Mouse (Mus musculus): ENCODE data around the gene B4galt4. TPM values are rescaled to one million over a fixed set of nuclear protein-coding genes. Genes with fewer than 3 reads are reported as not detected.
"Not testable (repeated sequence)": the region's sequence is repeated elsewhere in the genome, so short reads cannot be mapped to it uniquely, and the experiment has no call there.

B4galt4 gene
- polyA plus RNA-seq, 1 experiment, result 2.1 TPM

DNA sequence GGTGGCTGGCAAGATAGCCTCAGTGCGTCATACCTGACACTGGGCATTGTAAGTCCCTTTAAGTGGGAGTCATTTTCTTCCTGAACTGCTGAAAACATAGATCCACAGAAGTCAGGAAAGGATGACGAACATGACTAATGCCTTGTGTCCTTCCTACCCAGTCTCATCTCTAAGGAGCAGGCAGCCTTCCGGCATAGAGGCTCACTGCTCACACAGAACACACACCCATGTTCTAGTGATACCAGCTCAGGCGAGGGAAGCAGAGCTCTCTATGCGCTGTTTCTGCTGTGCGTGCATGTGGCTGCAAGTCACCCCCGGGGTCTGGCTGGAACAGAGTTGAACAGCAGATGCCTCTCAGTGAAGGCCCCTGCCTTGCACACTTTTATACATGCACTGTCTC, 43.2 kb downstream of the B4galt4 start:
- DNase-seq, result no peak
- no peaks in the 10 kb centered on the region for H3K36me3 ChIP-seq (ENCODE audit: control insufficient read depth, insufficient read depth, low read length)
- H3K4me3 ChIP-seq (ENCODE audit: control insufficient read depth, insufficient read depth, low read length), result no peak overlapping the region
- WGBS, result 94% methylated on average over 7 of the region's 7 CpGs
- no peaks in the 10 kb centered on the region for H3K4me1 ChIP-seq (replicated peaks; ENCODE audit: control insufficient read depth, insufficient read depth, low read length)
- H3K27me3 ChIP-seq (ENCODE audit: control insufficient read depth, insufficient read depth, low read length), result no peaks in the 10 kb centered on the region
- TF ChIP-seq POLR2A (IDR thresholded peaks at IDR 0.05; ENCODE audit: control insufficient read depth, extremely low read depth, insufficient read depth, low read length, poor library complexity) (no peak), CTCF (IDR thresholded peaks at IDR 0.05; ENCODE audit: borderline replicate concordance, control insufficient read depth, extremely low read depth, insufficient read depth, low read length, poor library complexity) (no peak)
- H3K27ac ChIP-seq (ENCODE audit: control insufficient read depth, insufficient read depth, low read length), result no peak overlapping the region

DNA sequence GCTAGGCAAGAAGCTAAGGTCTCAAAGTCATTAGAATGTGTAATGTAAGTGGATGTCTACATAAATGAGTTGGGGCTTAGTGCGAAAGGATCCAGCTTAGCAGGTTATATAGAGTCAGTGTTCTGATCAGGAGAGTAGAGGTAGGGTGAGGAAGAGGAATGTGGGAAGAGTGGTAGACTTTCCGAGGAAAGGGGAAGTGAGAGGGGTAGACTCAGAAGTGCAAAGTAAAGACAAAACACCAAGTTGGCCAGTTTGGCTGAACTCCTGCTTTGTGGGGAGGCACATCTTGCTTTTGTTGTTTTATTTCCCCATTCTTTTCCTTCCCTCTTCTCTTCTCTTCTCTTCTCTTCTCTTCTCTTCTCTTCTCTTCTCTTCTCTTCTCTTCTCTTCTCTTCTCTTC, 47.0 kb downstream of the B4galt4 start:
- Histone ChIP-seq H3K4me3 (ENCODE audit: control insufficient read depth, insufficient read depth, low read length) (no peak overlapping the region), H3K27ac (ENCODE audit: control insufficient read depth, insufficient read depth, low read length) (no peak overlapping the region), H3K4me1 (replicated peaks; ENCODE audit: control insufficient read depth, insufficient read depth, low read length) (peaks cover 9% of the 10 kb centered on the region), H3K36me3 (ENCODE audit: control insufficient read depth, insufficient read depth, low read length) (no peaks in the 10 kb centered on the region), H3K27me3 (ENCODE audit: control insufficient read depth, insufficient read depth, low read length) (no peaks in the 10 kb centered on the region)
- 61% methylated on average over 2 of the region's 2 CpGs for WGBS
- no peak for TF ChIP-seq POLR2A (IDR thresholded peaks at IDR 0.05; ENCODE audit: control insufficient read depth, extremely low read depth, insufficient read depth, low read length, poor library complexity)
- no peak for TF ChIP-seq CTCF (IDR thresholded peaks at IDR 0.05; ENCODE audit: borderline replicate concordance, control insufficient read depth, extremely low read depth, insufficient read depth, low read length, poor library complexity)
- no peak for DNase-seq

DNA sequence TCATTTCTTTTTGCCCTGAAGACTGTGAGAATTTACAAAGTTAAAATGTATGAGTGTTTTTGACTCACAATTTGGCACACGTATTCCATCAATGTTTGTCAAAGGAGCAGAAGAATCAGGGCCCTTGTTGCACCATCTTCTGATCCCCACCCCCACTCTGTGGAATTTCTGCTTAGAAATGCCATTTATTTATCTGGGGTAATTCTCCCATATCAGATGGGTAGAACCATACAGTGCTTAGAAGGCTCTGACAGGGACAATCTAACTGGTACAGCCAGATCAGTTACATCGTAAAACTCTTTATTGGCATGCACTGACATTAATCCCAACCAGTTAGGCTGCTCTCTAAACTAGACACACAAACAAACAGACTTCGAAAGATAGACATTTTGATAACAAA, 47.9 kb downstream of the B4galt4 start:
- no peaks in the 10 kb centered on the region for H3K36me3 ChIP-seq (ENCODE audit: control insufficient read depth, insufficient read depth, low read length)
- TF ChIP-seq CTCF (IDR thresholded peaks at IDR 0.05; ENCODE audit: borderline replicate concordance, control insufficient read depth, extremely low read depth, insufficient read depth, low read length, poor library complexity) (no peak), POLR2A (IDR thresholded peaks at IDR 0.05; ENCODE audit: control insufficient read depth, extremely low read depth, insufficient read depth, low read length, poor library complexity) (no peak)
- H3K4me3 ChIP-seq (ENCODE audit: control insufficient read depth, insufficient read depth, low read length), result no peak overlapping the region
- 95% methylated on average over 3 of the region's 3 CpGs for WGBS
- no peak overlapping the region for H3K27ac ChIP-seq (ENCODE audit: control insufficient read depth, insufficient read depth, low read length)
- no peaks in the 10 kb centered on the region for H3K27me3 ChIP-seq (ENCODE audit: control insufficient read depth, insufficient read depth, low read length)
- DNase-seq, result no peak
- H3K4me1 ChIP-seq (replicated peaks; ENCODE audit: control insufficient read depth, insufficient read depth, low read length), result peaks cover 9% of the 10 kb centered on the region

DNA sequence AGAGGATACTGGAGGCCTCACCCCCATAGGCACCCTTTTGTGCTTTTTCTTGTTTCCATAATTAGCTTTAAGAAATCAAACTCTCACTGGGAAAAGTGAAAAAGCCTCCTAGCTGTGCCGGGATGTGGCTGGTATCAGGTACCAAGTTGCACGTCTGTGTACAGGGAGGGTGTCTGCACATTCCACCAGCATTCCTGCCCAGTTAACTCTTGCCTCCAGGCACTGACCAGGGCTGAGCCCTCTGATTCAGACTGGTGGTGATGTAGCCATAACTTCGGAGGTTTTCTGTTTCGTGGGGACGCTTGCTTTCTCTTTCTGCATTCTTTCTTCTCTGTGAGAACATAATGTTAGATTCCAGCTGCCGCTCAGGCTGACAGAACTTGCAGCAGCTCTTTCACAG, 51.1 kb downstream of the B4galt4 start:
- no peak overlapping the region for H3K4me3 ChIP-seq (ENCODE audit: control insufficient read depth, insufficient read depth, low read length)
- no peak overlapping the region for H3K27ac ChIP-seq (ENCODE audit: control insufficient read depth, insufficient read depth, low read length)
- no peak for TF ChIP-seq CTCF (IDR thresholded peaks at IDR 0.05; ENCODE audit: borderline replicate concordance, control insufficient read depth, extremely low read depth, insufficient read depth, low read length, poor library complexity)
- no peak for TF ChIP-seq POLR2A (IDR thresholded peaks at IDR 0.05; ENCODE audit: control insufficient read depth, extremely low read depth, insufficient read depth, low read length, poor library complexity)
- DNase-seq, result no peak
- H3K4me1 ChIP-seq (replicated peaks; ENCODE audit: control insufficient read depth, insufficient read depth, low read length), result peaks cover 9% of the 10 kb centered on the region
- no peaks in the 10 kb centered on the region for H3K36me3 ChIP-seq (ENCODE audit: control insufficient read depth, insufficient read depth, low read length)
- H3K27me3 ChIP-seq (ENCODE audit: control insufficient read depth, insufficient read depth, low read length), result no peaks in the 10 kb centered on the region
- 73% methylated on average over 6 of the region's 6 CpGs for WGBS

DNA sequence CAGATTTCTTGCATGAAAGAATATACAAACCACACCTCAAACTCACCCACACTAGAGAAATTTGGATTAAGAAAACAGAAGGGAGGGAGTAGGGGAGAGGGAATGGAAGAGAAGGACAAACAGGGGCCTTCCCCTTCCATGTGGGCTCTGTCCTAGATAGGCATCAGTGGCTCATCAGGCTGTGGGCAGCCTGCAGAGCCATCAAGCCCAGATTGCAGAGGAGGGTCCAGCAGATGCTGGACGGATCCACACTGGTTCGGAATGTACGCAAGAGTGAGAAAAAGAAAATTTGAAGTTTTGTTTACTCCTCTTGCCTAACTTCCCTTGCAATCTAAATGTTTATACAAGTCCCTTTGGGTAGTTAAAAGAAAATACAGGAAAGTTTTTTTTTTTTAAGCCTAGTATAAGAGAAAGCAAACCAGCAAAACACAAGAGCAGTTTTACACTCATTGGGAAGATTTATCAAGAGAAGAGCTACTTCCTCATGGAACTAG, 56.9 kb downstream of the B4galt4 start:
- no peaks in the 10 kb centered on the region for H3K27me3 ChIP-seq (ENCODE audit: control insufficient read depth, insufficient read depth, low read length)
- no peak for TF ChIP-seq POLR2A (IDR thresholded peaks at IDR 0.05; ENCODE audit: control insufficient read depth, extremely low read depth, insufficient read depth, low read length, poor library complexity)
- TF ChIP-seq CTCF (IDR thresholded peaks at IDR 0.05; ENCODE audit: borderline replicate concordance, control insufficient read depth, extremely low read depth, insufficient read depth, low read length, poor library complexity), result no peak
- WGBS, result 95% methylated on average over 3 of the region's 3 CpGs
- H3K36me3 ChIP-seq (ENCODE audit: control insufficient read depth, insufficient read depth, low read length), result no peaks in the 10 kb centered on the region
- no peak overlapping the region for H3K4me3 ChIP-seq (ENCODE audit: control insufficient read depth, insufficient read depth, low read length)
- DNase-seq, result no peak
- peaks cover 3% of the 10 kb centered on the region; the same call in 1 of the 2 replicates for H3K4me1 ChIP-seq (replicated peaks; ENCODE audit: control insufficient read depth, insufficient read depth, low read length)
- H3K27ac ChIP-seq (ENCODE audit: control insufficient read depth, insufficient read depth, low read length), result no peak overlapping the region

DNA sequence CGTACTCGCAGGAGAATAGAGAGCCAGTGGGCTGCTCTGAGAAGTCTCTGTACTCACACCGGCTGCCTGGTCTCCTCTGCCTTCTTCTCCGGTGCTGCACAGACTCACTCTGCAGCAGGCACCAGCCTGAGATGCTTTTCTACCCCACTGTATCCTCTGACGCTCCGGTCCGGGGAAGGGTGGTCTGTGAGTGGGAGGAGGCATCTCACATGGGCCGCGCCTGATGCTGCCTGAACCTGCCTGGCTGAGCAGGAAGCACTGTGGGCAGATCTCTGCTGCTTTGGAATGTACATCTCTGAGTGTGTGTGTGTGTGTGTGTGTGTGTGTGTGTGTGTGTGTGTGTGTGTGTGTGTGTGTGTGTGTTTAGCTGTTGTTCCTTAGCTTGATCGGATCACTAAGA, 58.0 kb downstream of the B4galt4 start, which contains the start of gene Upk1b:
Gene Upk1b, minus strand, starts transcription at position 238 of the 400 bp plus-strand sequence.
- TF ChIP-seq CTCF (IDR thresholded peaks at IDR 0.05; ENCODE audit: borderline replicate concordance, control insufficient read depth, extremely low read depth, insufficient read depth, low read length, poor library complexity), result no peak
- TF ChIP-seq POLR2A (IDR thresholded peaks at IDR 0.05; ENCODE audit: control insufficient read depth, extremely low read depth, insufficient read depth, low read length, poor library complexity), result no peak
- Histone ChIP-seq H3K36me3 (ENCODE audit: control insufficient read depth, insufficient read depth, low read length) (no peaks in the 10 kb centered on the region), H3K4me3 (ENCODE audit: control insufficient read depth, insufficient read depth, low read length) (no peak within 1 kb of the TSS), H3K27me3 (ENCODE audit: control insufficient read depth, insufficient read depth, low read length) (no peaks in the 10 kb centered on the region), H3K4me1 (replicated peaks; ENCODE audit: control insufficient read depth, insufficient read depth, low read length) (peaks cover 3% of the 10 kb centered on the region; the same call in 1 of the 2 replicates), H3K27ac (ENCODE audit: control insufficient read depth, insufficient read depth, low read length) (no peak within 1 kb of the TSS)
- DNase-seq, result peak; percentile 2
- 17% methylated on average over 10 of the region's 10 CpGs for WGBS

DNA sequence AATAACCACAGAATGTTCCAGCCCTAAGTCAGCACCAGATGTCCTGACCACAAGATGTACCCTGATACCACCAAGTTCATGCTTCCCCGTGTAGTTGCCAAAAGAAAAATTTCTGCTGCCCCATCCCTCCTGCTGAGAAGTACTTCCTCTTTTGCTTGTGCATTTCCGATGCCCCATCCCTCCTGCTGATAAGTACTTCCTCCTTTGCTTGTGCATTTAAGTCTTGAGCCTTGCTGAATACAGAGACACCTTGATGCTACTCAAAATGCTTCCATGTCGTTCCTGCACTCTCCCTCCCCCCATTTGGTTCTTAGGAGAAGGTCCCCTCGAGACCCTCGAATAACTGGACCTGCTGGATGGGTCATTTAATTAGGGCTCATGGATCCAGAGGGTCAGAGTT, 65.7 kb downstream of the B4galt4 start:
- H3K27ac ChIP-seq (ENCODE audit: control insufficient read depth, insufficient read depth, low read length); DNase-seq; H3K27me3 ChIP-seq (ENCODE audit: control insufficient read depth, insufficient read depth, low read length); H3K36me3 ChIP-seq (ENCODE audit: control insufficient read depth, insufficient read depth, low read length); H3K4me1 ChIP-seq (replicated peaks; ENCODE audit: control insufficient read depth, insufficient read depth, low read length); H3K4me3 ChIP-seq (ENCODE audit: control insufficient read depth, insufficient read depth, low read length): not testable (repeated sequence)
- WGBS, result 70% methylated on average over 5 of the region's 5 CpGs

Data from thymus, adult 2 months (tissue).